Mouse (Mus musculus): ENCODE data around the gene Rps26. TPM values are rescaled to one million over a fixed set of nuclear protein-coding genes. Genes with fewer than 3 reads are reported as not detected.
"Not testable (repeated sequence)": the region's sequence is repeated elsewhere in the genome, so short reads cannot be mapped to it uniquely, and the experiment has no call there.

The Rps26 gene
- polyA plus RNA-seq, 1 experiment from 2014 or later, result 638 TPM

GRCm38 (mm10) chr10:128636561-128636960 is 10.0 kb upstream of the Rps26 start:
- H3K4me3 ChIP-seq, result no peak overlapping the region
- no peak overlapping the region for H3K27ac ChIP-seq
- no peak overlapping the region for H3K4me2 ChIP-seq
- H3K4me1 ChIP-seq, result no peaks in the 10 kb centered on the region
- H3K36me3 ChIP-seq (ENCODE audit: poor library complexity, severe bottlenecking), result peaks cover 84% of the 10 kb centered on the region
- no peak for ATAC-seq
- no peak overlapping the region for H3K9ac ChIP-seq
- WGBS, result 52% methylated on average over 6 of the region's 6 CpGs
- H3K9me3 ChIP-seq (replicated peaks), result no peaks in the 10 kb centered on the region
- no peaks in the 10 kb centered on the region for H3K27me3 ChIP-seq

GRCm38 (mm10) chr10:128635697-128636096 is 9.2 kb upstream of the Rps26 start:
- WGBS, result 94% methylated on average over 13 of the region's 13 CpGs
- H3K9me3 ChIP-seq (replicated peaks), result no peaks in the 10 kb centered on the region
- no peak overlapping the region for H3K4me3 ChIP-seq
- peaks cover 77% of the 10 kb centered on the region for H3K36me3 ChIP-seq (ENCODE audit: poor library complexity, severe bottlenecking)
- H3K27ac ChIP-seq, result no peak overlapping the region
- no peak for ATAC-seq
- no peak overlapping the region for H3K4me2 ChIP-seq
- H3K9ac ChIP-seq, result no peak overlapping the region
- no peaks in the 10 kb centered on the region for H3K4me1 ChIP-seq
- H3K27me3 ChIP-seq, result no peaks in the 10 kb centered on the region

- no peaks in the 10 kb centered on the region for H3K4me1 ChIP-seq
- no peak overlapping the region for H3K27ac ChIP-seq
- no peak overlapping the region for H3K4me3 ChIP-seq
- WGBS, result 24% methylated on average over 6 of the region's 6 CpGs
- H3K9ac ChIP-seq, result no peak overlapping the region
- ATAC-seq, result no peak
- H3K27me3 ChIP-seq, result no peaks in the 10 kb centered on the region
- H3K9me3 ChIP-seq (replicated peaks), result no peaks in the 10 kb centered on the region
- H3K36me3 ChIP-seq (ENCODE audit: poor library complexity, severe bottlenecking), result peaks cover 42% of the 10 kb centered on the region
- no peak overlapping the region for H3K4me2 ChIP-seq
Measured at GRCm38 (mm10) chr10:128631571-128631970, 5.0 kb upstream of the Rps26 start.

- not testable (repeated sequence) for H3K4me2 ChIP-seq; H3K4me3 ChIP-seq; H3K27me3 ChIP-seq; H3K27ac ChIP-seq; H3K9ac ChIP-seq; ATAC-seq; H3K4me1 ChIP-seq; H3K9me3 ChIP-seq (replicated peaks)
- peaks cover 31% of the 10 kb centered on the region for H3K36me3 ChIP-seq (ENCODE audit: poor library complexity, severe bottlenecking)
- 85% methylated on average over 5 of the region's 5 CpGs for WGBS
Measured at GRCm38 (mm10) chr10:128630306-128630705, 3.8 kb upstream of the Rps26 start.

GRCm38 (mm10) chr10:128629746-128630145 is 3.2 kb upstream of the Rps26 start:
- WGBS, result 79% methylated on average over 2 of the region's 2 CpGs
- Histone ChIP-seq H3K9me3 (replicated peaks) (no peaks in the 10 kb centered on the region), H3K27ac (no peak overlapping the region), H3K4me1 (peaks cover 9% of the 10 kb centered on the region), H3K36me3 (ENCODE audit: poor library complexity, severe bottlenecking) (peaks cover 31% of the 10 kb centered on the region), H3K4me3 (no peak overlapping the region), H3K4me2 (no peak overlapping the region), H3K9ac (no peak overlapping the region), H3K27me3 (no peaks in the 10 kb centered on the region)
- ATAC-seq, result no peak

- Histone ChIP-seq H3K4me2 (no peak overlapping the region), H3K9ac (no peak overlapping the region), H3K4me3 (no peak overlapping the region), H3K27ac (no peak overlapping the region), H3K36me3 (ENCODE audit: poor library complexity, severe bottlenecking) (peaks cover 31% of the 10 kb centered on the region), H3K4me1 (peaks cover 9% of the 10 kb centered on the region), H3K27me3 (no peaks in the 10 kb centered on the region), H3K9me3 (replicated peaks) (no peaks in the 10 kb centered on the region)
- ATAC-seq, result no peak; the same call in 1 of the 2 replicates
- WGBS, result 91% methylated on average over 10 of the region's 10 CpGs
Measured at GRCm38 (mm10) chr10:128627398-128628317, 1.1 kb upstream of the Rps26 start.

GRCm38 (mm10) chr10:128625287-128625894 is 1.2 kb downstream of the Rps26 start:
- 46% methylated on average over 7 of the region's 7 CpGs for WGBS
- Histone ChIP-seq H3K36me3 (ENCODE audit: poor library complexity, severe bottlenecking) (peaks cover 34% of the 10 kb centered on the region), H3K4me1 (peaks cover 9% of the 10 kb centered on the region), H3K27me3 (no peaks in the 10 kb centered on the region), H3K9me3 (replicated peaks) (no peaks in the 10 kb centered on the region), H3K4me3 (peak overlapping the region; percentile 92), H3K27ac (peak overlapping the region; percentile 70; the same call in 1 of the 2 replicates), H3K9ac (peak overlapping the region; percentile 94), H3K4me2 (peak overlapping the region; percentile 96)
- no peak for ATAC-seq

GRCm38 (mm10) chr10:128623106-128623613 is 3.4 kb downstream of the Rps26 start:
- WGBS, result 82% methylated on average over 4 of the region's 4 CpGs
- H3K4me2 ChIP-seq, ATAC-seq: not testable (repeated sequence)

GRCm38 (mm10) chr10:128622702-128623101 is 3.8 kb downstream of the Rps26 start:
- ATAC-seq, result no peak
- Histone ChIP-seq H3K4me3 (no peak overlapping the region), H3K4me2 (no peak overlapping the region), H3K4me1 (peaks cover 9% of the 10 kb centered on the region), H3K27me3 (no peaks in the 10 kb centered on the region), H3K9me3 (replicated peaks) (no peaks in the 10 kb centered on the region), H3K36me3 (ENCODE audit: poor library complexity, severe bottlenecking) (peaks cover 34% of the 10 kb centered on the region), H3K27ac (no peak overlapping the region), H3K9ac (no peak overlapping the region)
- WGBS, result 85% methylated on average over 4 of the region's 4 CpGs

More at GRCm38 (mm10) chr10:128623106-128623613, 3.4 kb downstream of the Rps26 start:
- not testable (repeated sequence) for H3K9me3 ChIP-seq (replicated peaks); H3K4me3 ChIP-seq; H3K4me1 ChIP-seq; H3K27me3 ChIP-seq; H3K9ac ChIP-seq; H3K27ac ChIP-seq
- peaks cover 34% of the 10 kb centered on the region for H3K36me3 ChIP-seq (ENCODE audit: poor library complexity, severe bottlenecking)

GRCm38 (mm10) chr10:128621986-128622520 is 4.5 kb downstream of the Rps26 start:
- peaks cover 34% of the 10 kb centered on the region for H3K36me3 ChIP-seq (ENCODE audit: poor library complexity, severe bottlenecking)

GRCm38 (mm10) chr10:128620241-128620640 is 6.3 kb downstream of the Rps26 start:
- Histone ChIP-seq H3K9ac (no peak overlapping the region), H3K36me3 (ENCODE audit: poor library complexity, severe bottlenecking) (peaks cover 32% of the 10 kb centered on the region), H3K4me3 (no peak overlapping the region), H3K4me1 (peaks cover 5% of the 10 kb centered on the region), H3K9me3 (replicated peaks) (no peaks in the 10 kb centered on the region), H3K27me3 (no peaks in the 10 kb centered on the region), H3K4me2 (no peak overlapping the region), H3K27ac (no peak overlapping the region)
- ATAC-seq, result no peak

More at GRCm38 (mm10) chr10:128621986-128622520, 4.5 kb downstream of the Rps26 start:
- ATAC-seq, result no peak
- no peak overlapping the region for H3K9ac ChIP-seq
- no peak overlapping the region for H3K4me2 ChIP-seq
- H3K9me3 ChIP-seq (replicated peaks), result no peaks in the 10 kb centered on the region
- 81% methylated on average over 3 of the region's 3 CpGs for WGBS
- no peak overlapping the region for H3K27ac ChIP-seq
- peaks cover 9% of the 10 kb centered on the region for H3K4me1 ChIP-seq
- H3K27me3 ChIP-seq, result no peaks in the 10 kb centered on the region
- no peak overlapping the region for H3K4me3 ChIP-seq

GRCm38 (mm10) chr10:128619148-128619547 is 7.4 kb downstream of the Rps26 start:
- H3K4me3 ChIP-seq; H3K4me1 ChIP-seq; H3K9me3 ChIP-seq (replicated peaks); H3K9ac ChIP-seq; H3K27ac ChIP-seq; H3K27me3 ChIP-seq; H3K4me2 ChIP-seq; ATAC-seq: not testable (repeated sequence)
- WGBS, result 92% methylated on average over 5 of the region's 5 CpGs
- peaks cover 21% of the 10 kb centered on the region for H3K36me3 ChIP-seq (ENCODE audit: poor library complexity, severe bottlenecking)

Measured in forebrain, embryonic 13.5 days (tissue).